Mouse (Mus musculus) megakaryocyte, embryonic 14.5 days (primary cell): ENCODE data around the gene Eif3i.

Source experiments
- FLI1 ChIP-seq: IDR thresholded peaks from 2 replicates; pipeline ENCODE4 v1.6.1; 2012; ENCODE audit warnings: low read length, inconsistent platforms, mixed read lengths
- GATA1 ChIP-seq: IDR thresholded peaks from 3 replicates; pipeline ENCODE4 v1.6.1; 2012; ENCODE audit warnings: mixed read lengths, low read length, inconsistent platforms, borderline replicate concordance

DNA sequence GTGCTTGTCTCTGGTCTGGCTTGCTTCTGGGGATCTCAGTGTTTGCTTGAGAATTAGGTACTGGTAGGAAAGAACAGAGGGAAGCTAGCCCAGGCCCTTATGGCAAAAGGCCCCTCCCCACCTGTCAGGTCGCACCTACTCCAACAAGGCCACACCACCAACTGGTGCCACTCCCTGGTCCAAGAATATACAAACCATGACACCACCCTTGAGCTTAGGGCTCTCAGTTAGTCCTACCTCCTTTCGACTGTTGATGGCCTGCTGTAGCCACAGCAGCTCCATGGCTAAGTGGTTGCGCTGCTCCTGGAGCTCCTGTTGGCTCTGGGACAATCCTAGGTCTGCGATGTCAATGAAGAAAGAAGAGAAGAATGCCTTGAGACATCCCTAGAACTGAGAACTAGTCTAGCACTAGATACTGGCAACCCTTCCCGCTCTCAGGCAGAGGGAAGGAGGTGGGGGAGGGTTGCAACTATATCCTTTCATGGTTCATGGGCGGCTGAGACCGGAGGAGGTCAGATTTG, 16.7 kb upstream of the Eif3i start:
- TF ChIP-seq GATA1: no peak
- no peak for TF ChIP-seq FLI1
